13 mouse cellular contexts compared by ENCODE assay signal in genomic region chr8:15392056-15392455, GRCm38 (mm10).
DNase-seq lines count a peak whose midpoint lies in the region; ATAC-seq lines count a peak whose summit lies in the region.
"Had no signal": no experiment of that assay in that cellular context is flagged by ENCODE, and none has a peak within 500 bp of the region (broad histone marks: within the 10 kb centered on the region; RNA-seq: fewer than 3 reads in every experiment).

No protein-coding gene starts in this region.

- H3K9me3 ChIP-seq in forebrain, embryonic 13.5 days (replicated peaks): no peaks in the 10 kb centered on the region
- no peaks in the 10 kb centered on the region for H3K9me3 ChIP-seq in forebrain, embryonic 10.5 days
- H3K9me3 ChIP-seq: heart, embryonic 15.5 days; liver, embryonic 13.5 days; neural tube, embryonic 13.5 days had no signal

- H3K9ac ChIP-seq in forebrain, embryonic 13.5 days: no peak overlapping the region
- H3K9ac ChIP-seq: heart, embryonic 15.5 days; liver, embryonic 13.5 days; neural tube, embryonic 13.5 days had no signal

- H3K27ac ChIP-seq in forebrain, embryonic 13.5 days: no peak overlapping the region
- no peak overlapping the region for H3K27ac ChIP-seq in forebrain, embryonic 10.5 days
- H3K27ac ChIP-seq: heart, embryonic 15.5 days; liver, embryonic 13.5 days; neural tube, embryonic 13.5 days had no signal

- intact Hi-C loops in heart, postnatal 10 days (cut with DNase I): no loop called here

- H3K36me3 ChIP-seq in forebrain, embryonic 13.5 days (ENCODE audit: poor library complexity, severe bottlenecking): no peaks in the 10 kb centered on the region
- H3K36me3 ChIP-seq in forebrain, embryonic 10.5 days (replicated peaks): no peaks in the 10 kb centered on the region
- H3K36me3 ChIP-seq: G1E; heart, embryonic 15.5 days; liver, embryonic 13.5 days; neural tube, embryonic 13.5 days had no signal

- no peak overlapping the region for H3K4me2 ChIP-seq in forebrain, embryonic 13.5 days
- H3K4me2 ChIP-seq: heart, embryonic 15.5 days; liver, embryonic 13.5 days; neural tube, embryonic 13.5 days had no signal

- no peak for DNase-seq in forebrain, embryonic 10.5 days (ENCODE audit: extremely low spot score, low spot score)
- peak; percentile 16 for DNase-seq in layer of hippocampus, adult 9-11 months
- no peak for DNase-seq in layer of hippocampus, postnatal 25 days (ENCODE audit: extremely low spot score in 1 of 2, low spot score in 1 of 2)
- peak; percentile 9 for DNase-seq in cerebellum, adult 8-10 months
- peak; percentile 32 to 36 for DNase-seq in heart, postnatal 10 days
- no peak for DNase-seq in spleen, postnatal 4 days (ENCODE audit: low spot score in 2 of 2)
- DNase-seq: kidney, adult 8-10 months; liver, embryonic 13.5 days had no signal

- 32% methylated on average over 4 of the region's 4 CpGs for WGBS in forebrain, embryonic 13.5 days
- 35% methylated on average over 4 of the region's 4 CpGs for WGBS in forebrain, embryonic 10.5 days

- peaks cover 4% of the 10 kb centered on the region; the same call in 1 of the 2 replicates for H3K4me1 ChIP-seq in forebrain, embryonic 13.5 days
- H3K4me1 ChIP-seq in forebrain, embryonic 10.5 days: peaks cover 12% of the 10 kb centered on the region
- H3K4me1 ChIP-seq: heart, embryonic 15.5 days; liver, embryonic 13.5 days had no signal

- ATAC-seq in forebrain, embryonic 13.5 days: peak; percentile 34; the same call in 1 of the 2 replicates
- ATAC-seq in granulocyte monocyte progenitor cell, adult 5-6 weeks (replicated peaks; ENCODE audit: poor library complexity, severe bottlenecking): no peak

- H3K27me3 ChIP-seq in forebrain, embryonic 13.5 days: no peaks in the 10 kb centered on the region
- H3K27me3 ChIP-seq in forebrain, embryonic 10.5 days (ENCODE audit: poor library complexity, severe bottlenecking): peaks cover 3% of the 10 kb centered on the region; the same call in 1 of the 2 replicates
- H3K27me3 ChIP-seq: heart, embryonic 15.5 days; liver, embryonic 13.5 days; neural tube, embryonic 13.5 days had no signal

- H3K4me3 ChIP-seq in forebrain, embryonic 13.5 days: no peak overlapping the region
- no peak overlapping the region for H3K4me3 ChIP-seq in forebrain, embryonic 10.5 days
- H3K4me3 ChIP-seq: heart, embryonic 15.5 days; liver, embryonic 13.5 days; neural tube, embryonic 13.5 days had no signal

Comparison
In these comparisons a context has a peak if more than half of its experiments do, and no peak if none do; other contexts are left out.
1. DNase-seq: peak in layer of hippocampus, adult 9-11 months (single experiment), cerebellum, adult 8-10 months (single experiment) and heart, postnatal 10 days (2 of 2); none in forebrain, embryonic 10.5 days (single experiment), layer of hippocampus, postnatal 25 days (0 of 2) and spleen, postnatal 4 days (0 of 2).